In genomic region chr7:66955455-66955919, GRCm38 (mm10) we compare ENCODE assay signal across 8 mouse cellular contexts.
DNase-seq lines count a peak whose midpoint lies in the region; ATAC-seq and TF ChIP-seq lines count a peak whose summit lies in the region.

No protein-coding gene starts in this region.

- no peak overlapping the region for H3K4me2 ChIP-seq in lung, embryonic 16.5 days (ENCODE audit: low read depth, low read length)
- no peak overlapping the region for H3K4me2 ChIP-seq in heart, embryonic 16.5 days (ENCODE audit: low read depth, low read length)
- no peak overlapping the region for H3K4me2 ChIP-seq in kidney, embryonic 16.5 days (replicated peaks; ENCODE audit: low read depth, low read length)
- no peak overlapping the region for H3K4me2 ChIP-seq in neural tube, embryonic 11.5 days (ENCODE audit: low read depth)

- ATAC-seq in lung, embryonic 16.5 days (ENCODE audit: low read depth): peak; percentile 72
- ATAC-seq in heart, embryonic 16.5 days (replicated peaks; ENCODE audit: extremely low read depth, insufficient read depth, low FRiP score): peak; percentile 70
- peak; percentile 76 for ATAC-seq in kidney, embryonic 16.5 days (ENCODE audit: low FRiP score, low TSS enrichment)
- no peak for ATAC-seq in neural tube, embryonic 11.5 days (ENCODE audit: insufficient read depth, low FRiP score, low TSS enrichment)

- peaks cover 21% of the 10 kb centered on the region for H3K4me1 ChIP-seq in lung, embryonic 16.5 days (replicated peaks; ENCODE audit: control insufficient read depth, insufficient read depth, low read length)
- H3K4me1 ChIP-seq in lung, adult 2 months (ENCODE audit: control insufficient read depth, insufficient read depth, low read length): peaks cover 8% of the 10 kb centered on the region
- peaks cover 28% of the 10 kb centered on the region for H3K4me1 ChIP-seq in heart, embryonic 16.5 days (ENCODE audit: control insufficient read depth, insufficient read depth, low read length)
- peaks cover 28% of the 10 kb centered on the region for H3K4me1 ChIP-seq in kidney, embryonic 16.5 days (ENCODE audit: insufficient read depth, low read length)
- peaks cover 4% of the 10 kb centered on the region for H3K4me1 ChIP-seq in neural tube, embryonic 11.5 days (ENCODE audit: control insufficient read depth, insufficient read depth, low read length)

- H3K4me3 ChIP-seq in lung, embryonic 16.5 days (ENCODE audit: low read length): no peak overlapping the region
- H3K4me3 ChIP-seq in lung, adult 2 months (replicated peaks; ENCODE audit: extremely low read depth, low read depth, low read length): no peak overlapping the region
- no peak overlapping the region for H3K4me3 ChIP-seq in heart, embryonic 16.5 days (ENCODE audit: low read length)
- no peak overlapping the region for H3K4me3 ChIP-seq in kidney, embryonic 16.5 days (ENCODE audit: low read length)
- no peak overlapping the region for H3K4me3 ChIP-seq in neural tube, embryonic 11.5 days (ENCODE audit: low read depth, low read length)

- WGBS in lung, embryonic 16.5 days: 8% methylated on average over 8 of the region's 8 CpGs
- 23% methylated on average over 8 of the region's 8 CpGs for WGBS in lung, adult 2 months
- WGBS in heart, embryonic 16.5 days: 16% methylated on average over 8 of the region's 8 CpGs
- 11% methylated on average over 8 of the region's 8 CpGs for WGBS in kidney, embryonic 16.5 days
- WGBS in neural tube, embryonic 11.5 days: 33% methylated on average over 8 of the region's 8 CpGs

- H3K9me3 ChIP-seq in lung, embryonic 16.5 days (ENCODE audit: control insufficient read depth, low read length): no peaks in the 10 kb centered on the region
- H3K9me3 ChIP-seq in heart, embryonic 16.5 days (replicated peaks; ENCODE audit: control insufficient read depth, low read length): no peaks in the 10 kb centered on the region
- no peaks in the 10 kb centered on the region for H3K9me3 ChIP-seq in kidney, embryonic 16.5 days (ENCODE audit: low read length)
- no peaks in the 10 kb centered on the region for H3K9me3 ChIP-seq in neural tube, embryonic 11.5 days (ENCODE audit: control insufficient read depth, low read length)

- no peak for TF ChIP-seq POLR2A in lung, adult 2 months (IDR thresholded peaks at IDR 0.05; ENCODE audit: borderline replicate concordance, extremely low read depth, low read depth, low read length)

- peak overlapping the region; percentile 88 for H3K27ac ChIP-seq in lung, embryonic 16.5 days (ENCODE audit: low read length)
- H3K27ac ChIP-seq in heart, embryonic 16.5 days (ENCODE audit: low read length): peak overlapping the region; percentile 92
- H3K27ac ChIP-seq in kidney, embryonic 16.5 days (ENCODE audit: low read length): peak overlapping the region; percentile 80
- H3K27ac ChIP-seq in neural tube, embryonic 11.5 days (ENCODE audit: low read depth, low read length): no peak overlapping the region

- no peak for TF ChIP-seq CTCF in lung, adult 2 months (IDR thresholded peaks at IDR 0.05; ENCODE audit: insufficient read depth, low read length)

- no peak for DNase-seq in lung, adult 2 months
- DNase-seq in neural tube, embryonic 11.5 days (ENCODE audit: low spot score): peak; percentile 32
- no peak for DNase-seq in layer of hippocampus, adult 8-10 months (ENCODE audit: low spot score in 2 of 2)
- no peak for DNase-seq in urinary bladder, postnatal 36 days (ENCODE audit: low spot score in 2 of 2)
- no peak for DNase-seq in frontal cortex, postnatal 10 days (ENCODE audit: low spot score in 2 of 2)

- H3K36me3 ChIP-seq in lung, embryonic 16.5 days (ENCODE audit: control insufficient read depth, insufficient read depth, low read length): no peaks in the 10 kb centered on the region
- H3K36me3 ChIP-seq in heart, embryonic 16.5 days (ENCODE audit: control insufficient read depth, insufficient read depth): no peaks in the 10 kb centered on the region
- H3K36me3 ChIP-seq in kidney, embryonic 16.5 days (ENCODE audit: insufficient read depth, low read length): no peaks in the 10 kb centered on the region
- no peaks in the 10 kb centered on the region for H3K36me3 ChIP-seq in neural tube, embryonic 11.5 days (ENCODE audit: control insufficient read depth, insufficient read depth, low read length)

- H3K9ac ChIP-seq in lung, embryonic 16.5 days (ENCODE audit: low read length): 0 out of 2 replicates have a peak overlapping the region, but pooled peaks have one; percentile 11
- H3K9ac ChIP-seq in heart, embryonic 16.5 days (ENCODE audit: low read length): peak overlapping the region; percentile 34
- no peak overlapping the region for H3K9ac ChIP-seq in kidney, embryonic 16.5 days (replicated peaks; ENCODE audit: low read length)
- H3K9ac ChIP-seq in neural tube, embryonic 11.5 days (ENCODE audit: low read length): no peak overlapping the region; the same call in 1 of the 2 replicates

- no peaks in the 10 kb centered on the region for H3K27me3 ChIP-seq in lung, embryonic 16.5 days (ENCODE audit: control insufficient read depth, insufficient read depth, low read depth, low read length)
- no peaks in the 10 kb centered on the region for H3K27me3 ChIP-seq in heart, embryonic 16.5 days (ENCODE audit: control insufficient read depth, insufficient read depth, low read length)
- no peaks in the 10 kb centered on the region for H3K27me3 ChIP-seq in kidney, embryonic 16.5 days (ENCODE audit: insufficient read depth, low read length)
- H3K27me3 ChIP-seq in neural tube, embryonic 11.5 days (ENCODE audit: control insufficient read depth, insufficient read depth, low read length): no peaks in the 10 kb centered on the region

Comparison
In these comparisons a context has a peak if more than half of its experiments do, and no peak if none do; other contexts are left out.
1. H3K9ac ChIP-seq: peak in lung, embryonic 16.5 days (single experiment) and heart, embryonic 16.5 days (single experiment); none in kidney, embryonic 16.5 days (single experiment) and neural tube, embryonic 11.5 days (single experiment).